Comparison of ENCODE assay signal across 8 mouse cellular contexts in genomic region chr7:67222220-67222862, GRCm38 (mm10). TPM values are rescaled to one million over a fixed set of nuclear protein-coding genes. Genes with fewer than 3 reads are reported as not detected.
A peak's percentile ranks its signal among the peaks of the same experiment; 100 is the strongest.
DNase-seq lines count a peak whose midpoint lies in the region; ATAC-seq and TF ChIP-seq lines count a peak whose summit lies in the region.

Lysmd4 (plus strand) TSS chr7:67222544.

- TF ChIP-seq POLR2A in CH12.LX (IDR thresholded peaks at IDR 0.05; ENCODE audit: low read depth, low read length) = peak; percentile 54

- in situ Hi-C loops in CH12.LX (cut with MboI; ENCODE audit: low pct_ligation_motif_present, low pct_unique_long_range_greater_than_20kb, low sequenced_read_pairs) = loop anchor here (25.0 kb wide), 1 partner anchor 385 kb away; the partner anchor contains the start of gene Adamts17

- H3K4me1 ChIP-seq in CH12.LX (ENCODE audit: control insufficient read depth in 1 of 2, insufficient read depth in 2 of 2) = peaks cover 7 to 16% of the 10 kb centered on the region in 2 experiments
- 0 out of 2 replicates have a peak, but pooled peaks cover 5% of the 10 kb centered on the region for H3K4me1 ChIP-seq in forebrain, embryonic 11.5 days (replicated peaks; ENCODE audit: control insufficient read depth, insufficient read depth, low read length)
- H3K4me1 ChIP-seq in heart, embryonic 16.5 days (ENCODE audit: control insufficient read depth, insufficient read depth, low read length) = peaks cover 14% of the 10 kb centered on the region
- H3K4me1 ChIP-seq in liver, embryonic 15.5 days (replicated peaks) = peaks cover 25% of the 10 kb centered on the region
- peaks cover 13% of the 10 kb centered on the region for H3K4me1 ChIP-seq in neural tube, embryonic 12.5 days

- peak; percentile 95 for DNase-seq in CH12.LX (ENCODE audit: extremely low read depth)
- DNase-seq in c-Kit-positive CD71-positive TER-119-negative erythroid progenitor cells, embryonic 14.5 days (ENCODE audit: low read depth) = peak; percentile 90
- peak; percentile 97 for DNase-seq in forebrain, embryonic 11.5 days (ENCODE audit: low spot score)
- peak; percentile 99 to 100 for DNase-seq in kidney, postnatal 36 days
- peak; percentile 92 for DNase-seq in telencephalon, adult 2 months (ENCODE audit: low read depth, low spot score)

- dilution Hi-C loops in CH12.LX (cut with MboI; ENCODE audit: extremely low pct_ligation_motif_present, extremely low pct_unique_long_range_greater_than_20kb, low sequenced_read_pairs) = no loop called here

- H3K9me3 ChIP-seq in CH12.LX (replicated peaks; ENCODE audit: low read length) = no peaks in the 10 kb centered on the region
- H3K9me3 ChIP-seq in forebrain, embryonic 11.5 days (ENCODE audit: control insufficient read depth, low read length) = no peaks in the 10 kb centered on the region
- no peaks in the 10 kb centered on the region for H3K9me3 ChIP-seq in heart, embryonic 16.5 days (replicated peaks; ENCODE audit: control insufficient read depth, low read length)
- H3K9me3 ChIP-seq in liver, embryonic 15.5 days (replicated peaks) = no peaks in the 10 kb centered on the region
- H3K9me3 ChIP-seq in neural tube, embryonic 12.5 days = no peaks in the 10 kb centered on the region

- no peak for TF ChIP-seq RAD21 in CH12.LX (IDR thresholded peaks at IDR 0.05; ENCODE audit: low read depth, low read length)

- H3K27ac ChIP-seq in CH12.LX (ENCODE audit: insufficient read depth, low read depth) = no peak within 1 kb of the TSS
- H3K27ac ChIP-seq in forebrain, embryonic 11.5 days (ENCODE audit: low read depth, low read length) = no peak within 1 kb of the TSS
- H3K27ac ChIP-seq in heart, embryonic 16.5 days (ENCODE audit: low read length) = peak within 1 kb of the TSS; percentile 54
- H3K27ac ChIP-seq in liver, embryonic 15.5 days (replicated peaks) = peak within 1 kb of the TSS; percentile 64; the same call in 1 of the 2 replicates
- H3K27ac ChIP-seq in neural tube, embryonic 12.5 days = no peak within 1 kb of the TSS

- TF ChIP-seq EP300 in CH12.LX (IDR thresholded peaks at IDR 0.05; ENCODE audit: low read length) = no peak

- H3K27me3 ChIP-seq in CH12.LX (replicated peaks) = no peaks in the 10 kb centered on the region
- H3K27me3 ChIP-seq in forebrain, embryonic 11.5 days (ENCODE audit: control insufficient read depth, insufficient read depth, low read length) = no peaks in the 10 kb centered on the region
- H3K27me3 ChIP-seq in heart, embryonic 16.5 days (ENCODE audit: control insufficient read depth, insufficient read depth, low read length) = no peaks in the 10 kb centered on the region
- H3K27me3 ChIP-seq in liver, embryonic 15.5 days = no peaks in the 10 kb centered on the region
- H3K27me3 ChIP-seq in neural tube, embryonic 12.5 days (replicated peaks) = no peaks in the 10 kb centered on the region

- 5% methylated on average over 31 of the region's 31 CpGs for WGBS in forebrain, embryonic 11.5 days
- WGBS in heart, embryonic 16.5 days = 4% methylated on average over 31 of the region's 31 CpGs
- 5% methylated on average over 31 of the region's 31 CpGs for WGBS in liver, embryonic 15.5 days (ENCODE audit: insufficient replicate concordance)
- 6% methylated on average over 31 of the region's 31 CpGs for WGBS in neural tube, embryonic 12.5 days

- TF ChIP-seq CTCF in CH12.LX (conservative IDR thresholded peaks at IDR 0.05 in 1 of 2, IDR thresholded peaks at IDR 0.05 in 1 of 2; ENCODE audit: low read depth in 2 of 2, low read length in 2 of 2) = no peak

- peak within 1 kb of the TSS; percentile 96 for H3K4me2 ChIP-seq in CH12.LX (ENCODE audit: insufficient read depth, low read depth, poor library complexity, severe bottlenecking)
- peak within 1 kb of the TSS; percentile 80 for H3K4me2 ChIP-seq in forebrain, embryonic 11.5 days (ENCODE audit: low read depth, low read length, severe bottlenecking)
- peak within 1 kb of the TSS; percentile 91 for H3K4me2 ChIP-seq in heart, embryonic 16.5 days (ENCODE audit: low read depth, low read length)
- H3K4me2 ChIP-seq in liver, embryonic 15.5 days = peak within 1 kb of the TSS; percentile 90
- H3K4me2 ChIP-seq in neural tube, embryonic 12.5 days (replicated peaks) = peak within 1 kb of the TSS; percentile 84

- H3K36me3 ChIP-seq in CH12.LX (replicated peaks in 1 of 2; ENCODE audit: control insufficient read depth in 1 of 2, insufficient read depth in 1 of 2, low read length in 1 of 2) = peaks cover 3 to 29% of the 10 kb centered on the region in 2 experiments
- H3K36me3 ChIP-seq in forebrain, embryonic 11.5 days (ENCODE audit: control insufficient read depth, insufficient read depth, low read length) = no peaks in the 10 kb centered on the region
- H3K36me3 ChIP-seq in heart, embryonic 16.5 days (ENCODE audit: control insufficient read depth, insufficient read depth) = peaks cover 12% of the 10 kb centered on the region
- H3K36me3 ChIP-seq in liver, embryonic 15.5 days (replicated peaks) = peaks cover 15% of the 10 kb centered on the region
- H3K36me3 ChIP-seq in neural tube, embryonic 12.5 days = peaks cover 15% of the 10 kb centered on the region

- peak within 1 kb of the TSS; percentile 80 for H3K9ac ChIP-seq in CH12.LX (ENCODE audit: insufficient read depth, low read depth)
- peak within 1 kb of the TSS; percentile 78 for H3K9ac ChIP-seq in forebrain, embryonic 11.5 days (ENCODE audit: low read length)
- peak within 1 kb of the TSS; percentile 90 for H3K9ac ChIP-seq in heart, embryonic 16.5 days (ENCODE audit: low read length)
- peak within 1 kb of the TSS; percentile 75 for H3K9ac ChIP-seq in liver, embryonic 15.5 days
- H3K9ac ChIP-seq in neural tube, embryonic 12.5 days = peak within 1 kb of the TSS; percentile 82

- peak within 1 kb of the TSS; percentile 64 to 90 (median 79) for H3K4me3 ChIP-seq in CH12.LX (replicated peaks in 1 of 3; ENCODE audit: low read depth in 2 of 3, low read length in 2 of 3, poor library complexity in 1 of 3)
- H3K4me3 ChIP-seq in forebrain, embryonic 11.5 days (ENCODE audit: low read depth, low read length) = peak within 1 kb of the TSS; percentile 69
- peak within 1 kb of the TSS; percentile 89 for H3K4me3 ChIP-seq in heart, embryonic 16.5 days (ENCODE audit: low read length)
- peak within 1 kb of the TSS; percentile 81 for H3K4me3 ChIP-seq in liver, embryonic 15.5 days (replicated peaks)
- peak within 1 kb of the TSS; percentile 83 for H3K4me3 ChIP-seq in neural tube, embryonic 12.5 days

- ATAC-seq in forebrain, embryonic 11.5 days (replicated peaks; ENCODE audit: low FRiP score) = peak; percentile 99
- ATAC-seq in heart, embryonic 16.5 days (replicated peaks; ENCODE audit: extremely low read depth, insufficient read depth, low FRiP score) = peak; percentile 99
- peak; percentile 96 for ATAC-seq in liver, embryonic 15.5 days (ENCODE audit: insufficient read depth)
- ATAC-seq in neural tube, embryonic 12.5 days (ENCODE audit: low FRiP score, low read depth) = peak; percentile 97

- H3K79me2 ChIP-seq in CH12.LX (replicated peaks; ENCODE audit: control insufficient read depth, extremely low read depth, insufficient read depth, poor library complexity, severe bottlenecking) = no peaks in the 10 kb centered on the region

TF ChIP-seq in CH12.LX, 34 proteins besides CTCF, POLR2A, EP300 and RAD21:
- peak; percentile 34; the same call in 1 of the 2 replicates for TF ChIP-seq ZMIZ1 (IDR thresholded peaks at IDR 0.05; ENCODE audit: low read depth, low read length)
- TF ChIP-seq PAX5 (IDR thresholded peaks at IDR 0.05; ENCODE audit: low read length) = no peak
- TF ChIP-seq E2F4 (IDR thresholded peaks at IDR 0.05; ENCODE audit: insufficient replicate concordance, low read depth, low read length) = no peak
- peak; percentile 64 for TF ChIP-seq HCFC1 (IDR thresholded peaks at IDR 0.05; ENCODE audit: low read depth, low read length)
- no peak for TF ChIP-seq MAZ (IDR thresholded peaks at IDR 0.05; ENCODE audit: low read depth, low read length)
- TF ChIP-seq MYC (IDR thresholded peaks at IDR 0.05; ENCODE audit: low read depth, low read length) = no peak
- TF ChIP-seq POLR2AphosphoS2 (IDR thresholded peaks at IDR 0.05; ENCODE audit: low read depth, low read length) = no peak
- peak; percentile 73 for TF ChIP-seq CHD2 (IDR thresholded peaks at IDR 0.05; ENCODE audit: low read length)
- 0 out of 2 replicates have a peak, but pooled peaks have one; percentile 39 for TF ChIP-seq NELFE (IDR thresholded peaks at IDR 0.05; ENCODE audit: low read depth, low read length)
- peak; percentile 86 for TF ChIP-seq ELF1 (IDR thresholded peaks at IDR 0.05; ENCODE audit: low read depth, low read length)
- no peak for TF ChIP-seq UBTF (IDR thresholded peaks at IDR 0.05; ENCODE audit: low read depth, low read length)
- TF ChIP-seq IRF4 (IDR thresholded peaks at IDR 0.05; ENCODE audit: low read depth, low read length) = peak; percentile 30; the same call in 1 of the 2 replicates
- no peak for TF ChIP-seq CHD1 (IDR thresholded peaks at IDR 0.05; ENCODE audit: low read depth, low read length)
- TF ChIP-seq RCOR1 (conservative IDR thresholded peaks at IDR 0.05; ENCODE audit: low read depth, low read length) = no peak
- peak; percentile 74 for TF ChIP-seq MXI1 (IDR thresholded peaks at IDR 0.05; ENCODE audit: low read depth, low read length)
- peak; percentile 89 for TF ChIP-seq SIN3A (IDR thresholded peaks at IDR 0.05; ENCODE audit: low read length)
- no peak for TF ChIP-seq NRF1 (IDR thresholded peaks at IDR 0.05; ENCODE audit: low read depth, low read length)

RNA-seq across cellular contexts. Expression of gene Lysmd4, which starts in this region (rescaled TPM):
- total RNA-seq in CH12.LX (2012; rRNA removed) (10.6 and 12.0 TPM in 2 replicates), CH12.LX (2014; rRNA removed) (4.4 and 5.0 TPM in 2 replicates)
- polyA plus RNA-seq in CH12.LX (2012; ENCODE audit: insufficient read length, low read depth) = 3.0 and 4.0 TPM in 2 replicates
- 12.4 and 13.3 TPM in 2 replicates for polyA plus RNA-seq in forebrain, embryonic 11.5 days (2014; fragmentation: Nextera tagmentation; extraction: Ambion mirVana)
- 15.7 and 15.8 TPM in 2 replicates for polyA plus RNA-seq in heart, embryonic 16.5 days (2015; fragmentation: Nextera tagmentation; extraction: Ambion mirVana)
- polyA plus RNA-seq in liver, embryonic 15.5 days (2015; fragmentation: Nextera tagmentation; extraction: Ambion mirVana) = 3.2 and 4.0 TPM in 2 replicates
- polyA plus RNA-seq in neural tube, embryonic 12.5 days (2016; fragmentation: Nextera tagmentation; extraction: Ambion mirVana) = 24.4 and 26.1 TPM in 2 replicates

Comparison
In these comparisons a context has a peak if more than half of its experiments do, and no peak if none do; other contexts are left out.
1. H3K27ac ChIP-seq: peak in heart, embryonic 16.5 days (single experiment) and liver, embryonic 15.5 days (single experiment); none in CH12.LX (single experiment), forebrain, embryonic 11.5 days (single experiment) and neural tube, embryonic 12.5 days (single experiment).
2. Peak in every context shown above with its lines, with median percentiles within 50 percentile points of each other: DNase-seq, H3K4me2 ChIP-seq, H3K4me3 ChIP-seq, H3K9ac ChIP-seq and ATAC-seq.